Mouse (Mus musculus): ENCODE results near the gene Lmna.
A peak's percentile ranks its signal among the peaks of the same experiment; 100 is the strongest.

The Lmna gene

DNA sequence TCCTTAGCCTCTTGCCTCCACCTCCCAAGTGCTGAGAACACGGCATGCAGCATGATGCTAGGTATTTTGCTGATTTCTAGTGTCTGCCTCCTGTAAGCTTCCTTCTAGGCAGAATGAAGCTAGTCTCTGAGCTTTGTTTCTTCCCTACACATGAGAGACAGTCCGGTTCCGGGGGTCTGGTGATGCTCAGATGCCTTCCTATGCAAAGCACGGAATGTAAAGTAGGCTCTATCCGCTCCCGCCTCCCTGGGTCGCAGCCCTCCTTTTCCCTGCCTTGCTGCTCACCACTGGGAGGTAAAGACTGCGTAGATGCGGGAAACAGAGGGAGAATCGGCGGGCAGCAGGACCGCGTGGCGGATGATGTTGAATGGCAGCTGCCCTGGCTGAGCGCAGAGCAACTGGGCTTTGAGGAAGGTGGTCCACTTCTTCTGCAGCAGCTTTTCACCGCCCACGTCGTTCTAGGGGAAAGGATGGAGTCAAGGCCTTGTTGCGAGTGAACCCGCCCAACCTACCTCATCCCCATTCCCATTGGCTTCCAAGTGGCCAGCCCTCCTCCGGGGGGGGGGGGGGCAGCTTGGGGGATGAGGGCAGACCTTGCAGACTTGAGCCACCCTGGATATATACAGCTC lies 60.2 kb downstream of the Lmna start:
- no peak for DNase-seq (ENCODE audit: low spot score in 2 of 2)

DNA sequence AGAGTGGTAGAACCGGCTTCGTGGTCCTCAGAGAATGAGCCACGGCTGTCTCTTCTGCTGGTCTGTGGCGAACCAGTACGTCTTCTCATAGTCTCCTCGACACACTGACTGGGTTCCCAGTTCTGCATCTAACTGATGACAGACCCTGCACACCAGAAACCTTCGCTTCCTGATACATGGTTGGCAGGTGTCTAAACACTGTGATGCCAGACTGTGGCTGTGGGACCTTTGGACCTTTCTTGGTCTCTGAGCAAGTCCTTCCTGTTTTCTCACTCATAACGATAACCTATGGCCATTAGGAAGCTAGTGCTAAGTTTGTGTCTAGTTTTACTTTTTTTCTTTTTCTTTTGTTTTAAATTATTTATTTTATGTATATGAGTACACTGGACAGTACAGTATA lies 61.3 kb downstream of the Lmna start:
- DNase-seq (ENCODE audit: low spot score in 2 of 2) = no peak

DNA sequence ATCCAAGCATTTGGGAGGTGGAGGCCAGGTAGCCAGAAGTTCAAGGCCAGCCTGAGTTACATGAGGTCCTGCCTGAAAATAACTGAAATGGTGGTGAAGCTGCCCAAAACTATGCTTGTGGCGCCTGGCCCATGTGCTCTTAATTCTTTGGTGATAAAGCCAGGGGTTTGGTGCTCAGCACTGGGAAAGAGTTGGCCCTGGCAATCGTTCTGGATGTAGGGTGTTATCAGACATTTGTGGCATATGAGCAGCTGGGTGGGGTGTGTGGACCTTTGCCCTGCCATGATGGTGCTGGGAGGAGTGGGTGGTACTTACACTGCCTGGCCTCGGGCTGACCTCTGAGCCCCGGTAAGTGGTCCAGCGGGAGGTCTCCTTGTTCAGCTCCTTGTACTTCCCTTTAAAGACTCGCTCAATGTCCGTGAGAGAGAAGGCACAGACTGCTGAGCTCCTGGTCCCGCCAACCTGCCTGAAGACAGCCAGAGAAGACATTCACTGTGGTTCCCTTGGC lies 62.0 kb downstream of the Lmna start:
- DNase-seq (ENCODE audit: low spot score in 2 of 2) = no peak

DNA sequence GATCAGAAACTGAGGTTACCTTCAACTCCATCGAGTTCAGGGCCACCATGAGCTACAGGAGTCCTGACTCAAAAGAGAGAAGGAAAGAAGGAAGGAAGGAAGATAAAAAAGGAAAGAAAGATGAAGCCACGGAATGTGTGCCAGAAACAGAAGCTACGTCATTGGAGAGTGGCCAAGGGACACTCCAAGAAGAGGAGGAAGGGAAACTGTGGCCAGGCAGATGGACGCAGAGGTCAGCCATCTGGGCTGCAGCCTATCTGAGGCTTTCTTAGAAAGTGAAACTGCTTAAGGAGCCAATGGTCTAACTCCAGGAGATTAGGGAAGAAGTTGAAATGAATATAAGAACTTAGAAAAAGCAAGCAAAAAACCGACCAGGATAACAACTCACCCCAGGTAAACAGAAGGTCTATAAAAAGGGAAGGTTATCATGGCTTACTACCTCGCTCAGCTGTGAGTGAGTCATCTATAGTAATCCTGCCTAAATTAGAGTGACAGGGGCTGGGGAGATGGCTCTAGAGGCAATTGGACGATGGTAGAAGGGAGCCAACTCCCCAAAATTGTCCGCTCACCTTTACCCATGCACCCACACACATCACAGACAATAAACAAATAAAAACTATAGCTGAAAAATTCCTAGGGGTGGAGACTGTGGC lies 63.2 kb downstream of the Lmna start:
- DNase-seq (ENCODE audit: low spot score in 2 of 2) = no peak

DNA sequence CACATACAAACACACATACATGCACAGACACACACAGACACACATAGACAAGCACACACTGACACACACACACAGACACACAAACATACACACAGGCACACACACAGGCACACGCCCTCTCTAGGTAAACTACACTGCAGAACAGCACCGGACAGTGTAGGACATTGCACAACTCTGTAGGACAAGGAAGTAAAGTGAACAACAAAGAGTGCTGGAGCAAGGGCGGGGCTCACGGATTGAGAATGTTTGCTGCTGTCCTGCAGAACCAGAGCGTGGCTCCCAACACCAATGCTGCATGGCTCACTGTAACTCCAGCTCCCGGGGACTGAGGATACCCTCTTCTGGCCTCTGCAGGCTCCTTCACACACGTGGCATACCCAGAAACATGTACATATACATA lies 66.9 kb downstream of the Lmna start:
- DNase-seq (ENCODE audit: low spot score in 2 of 2) = no peak

DNA sequence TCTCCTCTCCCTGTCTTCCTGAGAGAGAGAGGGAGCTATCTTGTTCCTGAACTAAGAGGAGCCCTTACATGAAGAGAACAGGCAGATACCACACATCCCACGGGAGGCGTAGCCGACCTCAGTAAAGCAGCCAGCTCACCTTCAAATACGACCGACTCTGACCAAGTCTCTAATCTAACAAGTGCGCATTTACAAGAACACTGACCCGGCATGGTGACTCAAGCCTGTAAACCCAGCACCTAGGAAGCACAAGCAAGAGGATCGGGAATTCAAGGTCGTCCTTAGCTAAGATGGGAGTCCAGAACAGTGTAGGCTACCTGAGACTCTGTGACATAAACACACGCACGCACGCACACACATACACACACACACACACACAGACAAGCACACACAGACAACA lies 67.3 kb downstream of the Lmna start:
- DNase-seq (ENCODE audit: low spot score in 2 of 2) = no peak

DNA sequence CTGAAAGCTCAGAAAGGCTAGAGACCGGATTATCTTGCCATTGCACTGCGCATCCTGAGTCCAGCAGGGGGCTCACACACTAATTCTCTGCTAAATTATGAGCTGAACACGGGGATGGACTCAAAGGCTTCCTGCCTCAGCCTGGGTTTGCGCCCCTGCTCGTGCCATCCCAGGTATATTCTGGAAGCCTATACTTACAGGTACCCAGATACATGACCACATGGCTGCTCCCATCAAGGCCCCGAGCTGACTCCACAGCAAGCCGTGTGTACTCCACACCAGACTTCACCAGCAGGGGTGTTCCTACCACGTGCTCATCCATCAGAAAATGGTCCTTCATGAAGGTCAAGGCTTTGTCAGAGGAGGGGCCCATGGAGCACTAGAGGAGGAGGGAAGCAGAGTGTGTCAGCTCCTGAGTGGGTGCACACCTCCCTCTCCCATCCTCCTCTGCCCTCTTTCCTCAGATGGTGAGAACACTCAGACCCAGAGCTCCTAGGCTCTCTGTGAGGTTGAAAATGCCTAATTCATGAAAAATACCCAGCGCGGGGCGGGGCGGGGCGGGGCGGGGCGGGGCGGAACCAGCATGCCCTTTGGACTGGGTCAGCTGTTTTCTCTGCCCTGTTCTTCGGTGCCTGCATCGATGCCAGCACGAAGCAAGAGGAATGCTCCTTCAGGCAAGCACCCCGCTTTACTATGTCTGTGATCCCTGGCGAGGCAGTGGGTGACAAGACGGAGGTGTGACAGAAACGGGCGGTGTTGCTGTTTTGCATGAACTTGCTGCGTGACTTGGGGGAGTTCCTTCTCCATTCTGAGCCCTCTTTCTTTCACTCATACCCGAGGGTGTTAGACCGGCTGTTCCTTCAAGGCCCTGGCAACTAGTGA lies 69.0 kb downstream of the Lmna start:
- DNase-seq (ENCODE audit: low spot score in 2 of 2) = no peak

GRCm38 (mm10) chr3:88439582-88439981 lies 70.2 kb downstream of the Lmna start:
- DNase-seq (ENCODE audit: low spot score in 2 of 2) = no peak

- no peak for DNase-seq (ENCODE audit: low spot score in 2 of 2)
These were observed 72.3 kb downstream of the Lmna start for GRCm38 (mm10) chr3:88437454-88437853.

DNA sequence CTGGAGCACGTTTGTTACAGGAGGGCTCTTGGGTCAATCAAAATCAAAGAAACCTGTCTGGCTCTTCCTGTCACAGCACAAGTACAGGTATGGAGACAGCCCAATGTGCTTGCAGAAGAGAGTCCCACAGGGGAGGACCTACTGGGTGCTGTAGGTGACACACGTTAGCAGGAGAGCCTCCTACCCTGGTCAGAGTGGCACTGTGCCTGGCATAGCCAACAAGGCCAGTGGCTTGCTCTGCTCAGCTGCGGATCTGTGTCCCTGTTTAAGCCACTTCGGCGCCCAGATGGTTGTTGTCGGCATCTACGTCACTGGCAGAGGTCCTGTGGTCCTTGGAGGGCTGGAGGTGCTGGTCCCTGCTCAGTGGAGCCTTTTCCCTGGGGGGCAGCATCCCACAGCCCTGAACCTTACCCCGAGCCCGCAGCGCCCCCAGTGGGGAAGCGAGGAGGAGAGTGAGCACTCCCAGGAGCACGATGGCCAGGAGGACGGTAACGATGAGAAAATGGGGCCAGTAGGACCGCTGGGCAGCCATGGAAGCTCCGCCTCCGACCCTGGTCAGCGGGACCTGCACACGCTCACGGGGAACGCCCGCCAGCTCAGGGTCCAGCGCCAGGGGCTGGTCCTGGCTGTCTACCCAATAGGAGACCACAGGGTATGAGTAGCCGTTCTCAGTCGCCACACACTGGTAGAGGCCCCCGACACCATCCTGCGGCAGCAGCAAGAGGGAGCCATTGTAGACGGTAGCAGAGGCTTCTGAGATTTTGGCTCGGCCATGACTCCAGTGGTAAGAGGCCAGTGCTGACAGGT lies 73.2 kb downstream of the Lmna start:
- DNase-seq (ENCODE audit: low spot score in 2 of 2) = no peak

DNA sequence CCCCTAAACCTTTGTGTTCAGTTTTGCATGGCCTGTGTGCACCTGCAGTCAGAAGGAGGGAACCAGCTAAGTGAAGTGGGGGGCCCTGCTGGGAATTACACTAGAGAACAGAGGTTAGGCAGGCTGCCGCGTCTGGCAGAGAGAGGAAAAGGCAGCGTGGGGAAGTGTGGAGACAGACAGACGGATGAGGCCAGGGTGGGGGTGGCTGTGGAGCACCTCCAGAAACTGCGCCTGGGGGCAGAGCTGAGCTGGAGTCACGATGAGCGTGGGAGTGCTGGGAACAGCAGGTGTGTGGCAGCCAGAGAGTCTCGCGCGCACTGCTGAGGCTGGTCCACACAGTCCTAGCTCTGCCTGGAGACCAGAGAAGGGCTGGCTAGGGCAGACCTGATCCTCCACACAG lies 74.2 kb downstream of the Lmna start:
- peak; percentile 63 to 72 for DNase-seq (ENCODE audit: low spot score in 2 of 2)
